Mouse (Mus musculus) ovary, postnatal 10 days (tissue): ENCODE measurements around the gene Smarca5.
A peak's percentile ranks its signal among the peaks of the same experiment; 100 is the strongest.

Experiments
- DNase-seq: peaks from one replicate; pipeline ENCODE4 v3.0.0; 2022; ENCODE audit warnings: low spot score

The Smarca5 gene

DNA sequence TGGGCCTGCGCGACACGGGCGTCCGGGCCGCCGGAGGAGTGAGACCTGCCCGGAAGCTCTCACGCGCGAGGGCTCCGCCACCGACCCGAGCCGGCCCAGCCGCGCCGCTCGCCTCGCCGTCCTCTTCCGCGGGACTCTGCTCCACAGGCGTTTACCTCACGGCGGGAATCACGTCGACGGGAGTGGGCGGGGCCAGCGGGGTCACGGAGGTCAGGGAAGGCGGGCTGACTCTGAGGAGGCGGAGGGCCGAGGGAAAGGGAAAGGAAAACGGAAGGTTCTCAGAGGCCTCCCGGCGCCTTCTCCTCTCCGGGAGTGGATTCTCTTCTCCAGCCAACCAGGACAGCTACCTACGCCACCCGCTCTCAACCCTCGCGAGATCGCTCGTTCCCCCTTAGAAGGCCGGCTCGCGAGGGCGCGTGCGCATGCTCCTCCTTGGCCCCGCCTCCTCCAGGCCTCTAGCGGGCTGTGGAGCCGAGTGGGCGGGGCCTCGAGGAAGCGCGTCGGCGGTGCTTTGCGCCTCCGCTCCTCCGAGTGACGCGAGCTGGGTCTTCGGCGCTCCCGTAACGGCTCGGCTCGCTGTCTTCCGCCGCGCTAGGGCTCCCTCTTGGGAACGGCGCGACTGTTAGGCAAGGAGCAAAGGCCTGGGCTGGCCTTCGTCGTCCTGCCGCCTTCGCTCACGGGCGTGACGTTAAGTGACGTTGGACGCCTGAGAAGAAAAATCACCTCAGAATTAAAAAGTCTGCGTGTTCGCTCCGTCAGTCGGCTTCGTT is at the start of gene Smarca5:
Smarca5 (minus strand) TSS at position 343 of the 770 bp plus-strand sequence.
- DNase-seq: peak; percentile 96

DNA sequence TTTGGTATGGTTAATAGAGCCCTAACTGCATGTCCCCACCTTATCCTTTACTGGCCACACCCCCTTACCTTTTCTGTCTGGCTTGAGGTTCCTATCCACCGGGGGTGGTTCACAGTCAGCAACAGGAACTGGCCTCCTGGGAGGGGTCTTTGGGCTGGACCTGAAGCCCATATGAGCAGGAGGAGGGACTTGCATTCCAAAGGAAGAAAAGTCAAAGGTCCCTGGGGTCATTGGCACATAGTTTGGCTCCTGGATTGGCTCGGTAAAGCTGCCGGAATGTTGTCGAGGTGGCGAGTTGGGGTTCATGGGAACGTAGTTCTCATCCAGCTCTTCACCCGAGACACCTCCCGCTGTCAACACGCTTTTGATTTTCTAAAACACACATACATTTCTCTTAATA is 45.3 kb upstream of the Smarca5 start:
- no peak for DNase-seq

DNA sequence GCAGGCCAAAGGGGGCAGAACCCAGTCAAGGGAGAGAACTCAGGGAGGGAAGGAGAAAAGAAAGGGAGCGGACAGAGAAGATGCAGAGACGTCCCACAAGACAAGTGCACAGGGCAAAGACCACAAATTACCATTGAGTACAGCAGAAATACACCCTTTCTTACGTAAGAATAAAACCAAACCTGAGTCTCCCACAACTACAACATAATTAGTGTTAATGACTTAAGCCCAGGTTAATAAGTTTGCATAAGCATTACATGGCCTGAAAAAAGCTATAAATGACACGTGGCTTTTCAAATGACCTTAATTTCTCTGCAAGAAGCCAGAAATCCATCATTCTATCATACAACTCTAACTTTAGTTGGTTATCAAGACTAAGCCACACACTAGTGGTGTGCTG is 44.0 kb upstream of the Smarca5 start:
- DNase-seq: no peak

DNA sequence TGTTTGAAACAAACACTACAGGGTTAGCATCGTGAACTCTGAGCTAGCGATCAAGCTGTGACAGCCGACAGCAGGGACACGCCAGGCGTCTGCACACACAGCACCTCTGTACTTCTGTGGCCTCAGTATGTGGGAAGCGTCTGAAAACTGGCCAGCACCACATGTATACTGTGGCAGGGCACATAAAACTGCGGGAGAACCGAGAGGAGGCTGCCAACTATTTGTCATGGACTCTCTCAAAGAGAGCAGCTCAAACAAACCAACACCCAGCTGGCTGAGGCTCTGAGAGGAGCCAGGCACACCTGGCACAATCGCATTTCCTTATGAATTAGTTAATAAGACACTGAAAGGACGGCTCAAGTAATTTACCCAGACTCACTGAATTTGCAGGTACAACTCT is 42.0 kb upstream of the Smarca5 start:
- no peak for DNase-seq

DNA sequence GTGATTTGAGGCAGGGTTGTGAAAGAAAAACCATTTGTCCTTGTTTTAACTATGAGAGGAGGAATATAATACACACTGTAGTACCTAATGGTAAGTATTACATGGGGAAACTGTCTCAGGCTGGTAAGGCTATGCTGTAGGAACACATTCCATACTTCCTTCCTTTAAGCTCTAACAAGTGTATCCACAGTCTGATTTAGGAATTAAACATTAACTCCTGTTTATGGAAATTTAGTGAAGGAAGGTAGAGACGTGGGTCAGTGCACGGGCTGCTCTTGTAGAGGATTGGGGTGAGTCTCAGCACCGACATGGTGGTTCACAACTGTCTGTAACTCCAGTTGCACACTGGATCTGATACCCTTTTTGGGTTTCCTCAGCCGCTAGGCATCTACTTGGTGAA is 41.0 kb upstream of the Smarca5 start:
- no peak for DNase-seq

DNA sequence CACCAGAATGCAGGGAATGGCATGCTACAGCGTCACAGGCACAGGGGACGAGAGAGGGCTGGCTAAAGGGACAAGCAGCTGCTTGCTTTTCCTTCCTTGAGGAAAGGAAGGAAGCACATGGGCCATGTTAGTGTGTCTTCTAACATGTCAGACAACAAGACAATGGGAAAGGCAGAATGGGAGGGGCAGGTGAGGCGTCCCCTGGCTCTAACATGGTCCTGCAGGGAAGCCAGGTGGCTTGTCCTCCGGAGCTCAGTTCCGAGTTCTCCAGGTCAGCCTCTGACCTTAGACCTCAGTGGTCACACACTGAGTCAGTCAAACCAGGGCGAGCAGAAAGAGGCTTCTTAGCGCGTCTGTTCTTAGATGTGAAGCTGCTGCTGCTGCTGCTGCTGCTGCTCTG is 37.1 kb upstream of the Smarca5 start:
- DNase-seq: no peak

DNA sequence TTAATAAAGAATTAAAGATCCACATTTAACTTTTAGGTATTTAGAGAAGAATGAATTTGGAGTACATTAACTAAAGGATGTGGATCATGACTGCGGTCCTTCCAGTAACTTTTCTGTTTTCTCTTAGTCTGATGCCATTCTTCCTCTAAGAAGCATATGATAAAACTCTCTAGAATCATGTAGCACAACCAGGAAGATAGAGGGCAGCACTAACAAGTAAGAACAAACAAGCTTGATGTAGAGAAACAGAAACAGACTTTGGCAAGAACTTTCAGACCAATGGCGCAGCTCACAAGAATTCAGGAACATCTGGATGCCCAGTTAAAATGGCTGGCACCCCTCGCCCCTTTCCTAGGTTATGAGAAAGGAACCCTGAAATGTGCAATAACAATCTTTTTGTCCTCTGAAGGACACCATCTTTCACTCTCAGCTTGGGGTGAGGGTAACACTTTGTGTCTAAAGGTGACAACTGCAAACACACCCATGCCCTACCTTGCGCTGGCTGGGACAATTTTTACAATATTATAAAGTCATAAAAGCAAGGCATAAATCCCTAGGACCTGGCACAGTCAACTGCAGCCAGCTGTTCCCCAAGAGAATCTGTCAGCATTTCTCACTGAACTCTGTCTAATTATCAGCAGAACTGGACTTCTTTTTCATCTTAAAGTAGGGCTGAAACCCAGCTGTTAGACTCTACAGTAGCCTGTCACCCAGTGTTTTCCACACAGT is 33.6 kb upstream of the Smarca5 start:
- DNase-seq: no peak

DNA sequence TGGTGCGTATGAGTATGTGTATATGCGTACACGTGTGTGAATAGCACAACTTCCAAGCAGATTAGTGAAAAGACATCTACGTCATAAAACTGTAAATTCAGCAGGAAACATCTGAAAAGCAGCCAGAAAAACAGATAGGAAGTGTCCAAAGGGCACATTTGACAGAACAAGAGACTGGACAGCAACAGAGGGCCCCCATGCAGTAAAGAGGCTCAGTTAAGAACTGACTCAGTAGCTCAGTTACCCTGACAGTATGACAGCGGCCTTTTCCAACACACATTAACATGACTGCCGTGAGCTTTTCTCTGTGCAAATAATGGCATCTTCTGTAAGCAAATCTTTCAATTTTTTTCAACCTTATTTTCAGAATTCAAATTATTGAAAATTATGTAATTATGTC is 29.2 kb upstream of the Smarca5 start:
- no peak for DNase-seq

DNA sequence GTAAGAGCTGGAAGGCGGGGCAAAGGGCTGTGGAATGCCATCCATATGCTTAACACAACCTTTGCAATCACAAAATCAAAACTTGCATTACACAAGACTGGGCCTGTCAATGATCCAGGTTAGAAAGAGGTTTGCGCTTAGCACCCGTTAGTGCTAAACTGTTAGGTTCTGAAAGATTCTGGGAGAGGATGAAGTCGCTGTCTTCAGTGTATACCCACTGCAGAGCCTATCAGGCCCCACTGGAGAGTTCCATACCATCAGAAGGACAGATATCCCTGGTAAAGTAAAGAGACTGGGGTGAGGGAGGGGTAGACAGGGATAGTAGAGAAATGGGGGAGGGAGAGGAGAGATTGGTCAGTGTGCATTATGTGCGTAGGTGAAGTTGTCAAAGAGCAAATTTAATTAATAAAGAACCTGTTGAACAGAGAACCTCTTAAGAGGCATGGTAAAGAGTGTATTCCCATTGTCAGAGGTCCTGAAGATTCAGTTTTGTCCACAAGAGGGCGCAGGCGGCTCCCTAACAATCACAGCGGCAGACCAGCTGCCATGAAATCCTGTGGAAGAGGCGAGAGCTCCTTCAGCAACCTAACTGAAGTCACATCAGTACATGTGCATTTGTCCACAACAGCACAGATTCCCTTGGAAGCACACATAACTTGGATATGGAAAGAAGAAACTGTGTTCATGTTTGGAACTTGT is 13.9 kb upstream of the Smarca5 start:
- peak; percentile 68 for DNase-seq

DNA sequence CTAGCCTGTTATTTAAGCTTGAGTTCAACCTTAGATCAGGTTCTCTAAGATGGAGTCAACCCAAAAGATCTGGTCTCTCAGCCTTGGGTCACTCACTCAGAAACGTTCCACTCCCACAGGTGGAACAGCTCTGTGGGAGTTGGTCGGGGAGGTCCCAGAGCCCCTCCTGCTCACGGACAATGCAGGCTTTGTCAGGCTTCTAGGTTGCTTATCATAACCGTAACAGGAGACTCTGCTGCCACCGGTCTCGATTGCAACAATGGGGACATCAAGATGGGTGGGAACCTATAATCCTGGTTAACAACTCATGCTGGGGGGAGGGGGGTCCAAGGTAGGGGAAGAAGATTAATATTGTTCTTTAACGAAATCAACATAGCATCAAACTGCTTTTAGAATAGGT is 13.1 kb upstream of the Smarca5 start:
- no peak for DNase-seq

DNA sequence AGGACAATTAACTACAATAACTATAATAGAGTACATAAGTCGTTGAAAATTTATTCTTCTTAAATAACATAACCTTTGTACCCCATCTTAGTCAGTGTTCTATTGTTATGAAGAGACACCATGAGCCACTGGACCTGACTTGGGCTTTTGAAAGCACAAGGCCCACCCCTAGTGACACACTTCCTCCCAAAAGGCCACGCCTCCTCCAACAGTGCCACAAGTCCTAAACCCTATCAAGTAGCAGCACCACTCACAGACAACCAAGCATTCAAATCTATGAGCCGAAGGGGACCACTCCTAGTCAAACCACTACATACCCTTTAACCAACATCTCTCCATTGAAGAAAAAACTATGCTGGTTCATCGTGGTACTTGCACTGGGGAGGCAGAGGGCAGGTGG is 9.8 kb upstream of the Smarca5 start:
- no peak for DNase-seq

DNA sequence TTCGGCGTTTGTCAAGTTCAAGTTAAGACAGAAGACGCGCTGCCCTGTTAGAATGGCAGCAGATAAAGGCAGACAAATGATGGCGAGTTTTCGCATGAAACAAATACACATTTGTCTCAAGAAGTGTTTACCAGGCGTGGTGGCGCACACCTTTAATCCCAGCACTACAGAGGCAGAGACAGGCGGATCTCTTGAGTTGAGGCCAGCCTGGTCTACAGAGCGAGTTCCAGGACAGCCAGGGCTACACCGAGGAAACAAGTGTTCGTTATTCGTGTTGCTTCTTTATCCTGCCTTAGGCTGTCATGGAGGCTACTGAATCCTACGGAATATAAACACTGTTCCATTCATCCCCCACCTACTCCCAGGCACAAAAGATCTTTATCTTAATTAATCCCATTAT is 635 bp upstream of the Smarca5 start:
- no peak for DNase-seq

DNA sequence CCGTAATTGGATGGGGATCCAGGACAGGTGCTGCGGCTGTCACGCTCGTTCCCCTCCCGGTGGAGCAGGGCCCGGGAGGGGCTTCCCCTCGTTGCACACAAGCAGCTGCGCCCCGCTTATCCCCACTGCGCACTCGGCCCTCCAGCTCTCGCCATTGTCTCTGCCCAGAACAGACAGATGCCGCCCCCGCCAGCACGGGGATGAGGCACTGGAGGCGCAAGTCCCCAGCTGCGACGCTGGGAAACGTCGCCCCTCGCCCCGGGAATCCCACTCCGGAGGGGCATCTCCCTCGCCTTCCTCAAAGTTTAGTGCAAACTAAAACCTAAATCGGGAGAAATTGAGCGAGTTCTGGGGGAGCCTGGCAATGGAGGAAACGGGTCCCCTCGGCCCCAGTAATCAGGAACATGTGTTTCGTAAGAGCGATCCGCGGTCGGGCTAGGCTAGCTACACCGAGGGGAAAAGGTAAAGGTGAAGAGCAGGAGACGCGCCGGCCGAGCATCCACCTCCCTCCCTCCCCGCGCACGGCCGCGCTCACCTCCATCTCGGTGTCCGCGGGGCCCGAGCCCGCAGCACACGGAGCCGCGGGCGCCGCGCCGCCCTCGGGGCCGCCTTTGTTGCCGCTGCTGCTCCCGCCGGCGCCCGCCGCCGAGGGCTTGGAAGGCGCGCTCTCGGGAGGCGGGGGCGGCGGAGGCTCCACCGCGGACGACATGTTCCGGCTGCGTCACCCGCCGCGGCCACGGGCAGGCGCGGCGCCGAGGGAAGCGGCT is 726 bp downstream of the Smarca5 start:
- DNase-seq: peak; percentile 7

DNA sequence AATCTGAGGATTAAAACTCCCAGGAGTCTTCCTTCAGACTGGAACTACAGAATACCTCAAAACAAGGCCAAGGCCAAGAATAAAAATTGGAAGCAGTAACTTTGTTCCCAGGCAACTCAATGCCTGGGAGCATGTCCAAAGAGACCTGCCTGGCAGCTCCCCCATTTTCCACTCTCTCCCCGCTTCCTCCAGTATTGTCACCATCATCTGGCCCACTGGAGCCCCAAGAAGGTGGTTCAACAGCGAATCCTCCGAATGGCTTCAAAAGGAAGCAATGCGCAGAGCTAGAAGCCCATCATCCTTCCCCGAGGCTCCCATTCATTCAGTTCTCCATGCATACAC is 1.3 kb downstream of the Smarca5 start:
- peak; percentile 7 for DNase-seq

DNA sequence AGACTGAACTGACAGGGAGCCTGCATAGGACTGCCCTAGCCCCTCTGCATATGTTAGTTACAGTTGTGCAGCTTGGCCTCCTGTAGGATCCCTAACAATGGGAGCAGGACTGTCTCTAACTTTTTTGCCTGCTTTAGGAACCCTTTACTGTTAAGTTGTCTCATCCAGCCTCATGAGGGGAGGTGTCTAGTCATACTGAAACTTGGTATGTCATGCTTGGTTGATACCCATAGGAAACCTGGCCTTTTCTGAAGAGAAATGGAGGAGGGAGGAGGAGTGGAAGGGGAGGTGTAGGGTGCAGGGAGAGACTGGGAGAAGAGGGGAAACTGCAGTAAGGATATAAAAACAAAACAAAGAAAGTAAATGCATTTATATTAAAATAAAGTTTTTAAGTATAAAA is 7.0 kb downstream of the Smarca5 start:
- no peak for DNase-seq

DNA sequence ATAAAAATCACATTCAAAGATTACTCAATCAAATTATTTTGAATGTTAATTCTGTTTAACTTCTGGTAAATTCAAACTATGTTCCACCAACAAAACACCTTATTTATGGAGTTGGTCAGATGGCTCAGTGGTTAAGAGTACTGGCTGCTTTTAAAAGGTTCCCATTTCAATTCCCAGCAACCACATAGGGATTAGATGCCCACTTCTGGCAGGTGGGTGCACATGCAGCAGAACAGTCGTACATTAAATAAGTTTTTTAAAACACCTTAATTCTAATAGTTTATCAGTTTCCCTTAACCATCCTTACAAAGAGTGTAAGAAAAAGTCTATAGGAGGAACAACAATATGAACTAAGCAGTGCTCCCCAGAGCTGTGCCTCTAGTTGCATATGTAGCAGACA is 24.8 kb downstream of the Smarca5 start:
- DNase-seq: no peak

DNA sequence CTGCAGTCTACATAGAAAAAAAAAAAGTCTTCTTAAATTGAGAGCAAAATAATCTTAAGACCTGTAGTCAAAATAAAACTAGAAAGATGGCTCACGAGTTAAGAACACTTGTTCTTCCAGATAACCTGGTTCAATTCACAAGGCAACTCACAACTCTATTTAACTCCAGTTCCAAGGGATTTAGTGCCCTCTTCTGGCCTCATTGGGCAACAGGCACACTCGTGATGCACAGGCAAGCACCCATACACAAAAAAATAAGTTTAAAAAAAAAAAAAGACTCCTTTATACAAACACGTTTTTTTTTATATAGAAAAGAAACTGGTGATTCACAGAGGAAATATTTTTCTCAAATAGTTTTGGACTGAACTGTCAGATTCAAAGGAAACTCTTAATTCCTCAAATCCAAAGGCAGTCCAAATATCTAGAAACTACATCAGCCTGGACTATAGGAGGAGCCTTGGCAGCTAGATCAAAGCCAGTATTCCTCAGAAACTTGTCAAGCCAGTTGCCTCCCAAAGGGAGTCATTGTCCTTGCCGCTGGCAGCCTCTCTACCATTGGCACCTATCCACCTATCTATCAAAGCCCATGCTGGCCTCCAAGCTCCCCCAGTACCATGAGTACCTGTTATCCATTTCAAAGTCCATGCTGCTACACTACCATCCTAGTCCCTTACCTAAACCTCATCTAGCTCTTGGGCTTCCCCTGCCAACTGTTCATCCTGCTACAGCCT is 28.5 kb downstream of the Smarca5 start:
- DNase-seq: no peak

DNA sequence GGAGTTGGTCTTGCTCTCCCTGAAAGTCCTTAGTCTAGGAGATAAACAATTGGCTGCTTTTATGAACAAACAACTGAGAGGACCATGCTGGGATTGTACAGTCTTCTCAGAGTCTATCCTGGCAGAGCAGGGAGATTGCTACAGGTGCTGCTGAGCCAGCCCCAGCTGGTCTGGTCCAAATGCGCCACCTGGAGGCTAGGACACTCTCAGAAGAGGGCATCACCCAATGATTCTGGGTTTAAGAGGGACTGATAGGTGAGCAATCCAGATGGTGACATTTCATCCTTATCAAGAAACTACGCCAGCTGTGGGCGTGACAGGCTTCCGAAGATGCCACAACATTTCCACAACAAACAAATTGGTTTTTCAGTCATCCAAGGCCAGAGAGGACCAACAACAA is 51.2 kb downstream of the Smarca5 start:
- peak; percentile 19 for DNase-seq

DNA sequence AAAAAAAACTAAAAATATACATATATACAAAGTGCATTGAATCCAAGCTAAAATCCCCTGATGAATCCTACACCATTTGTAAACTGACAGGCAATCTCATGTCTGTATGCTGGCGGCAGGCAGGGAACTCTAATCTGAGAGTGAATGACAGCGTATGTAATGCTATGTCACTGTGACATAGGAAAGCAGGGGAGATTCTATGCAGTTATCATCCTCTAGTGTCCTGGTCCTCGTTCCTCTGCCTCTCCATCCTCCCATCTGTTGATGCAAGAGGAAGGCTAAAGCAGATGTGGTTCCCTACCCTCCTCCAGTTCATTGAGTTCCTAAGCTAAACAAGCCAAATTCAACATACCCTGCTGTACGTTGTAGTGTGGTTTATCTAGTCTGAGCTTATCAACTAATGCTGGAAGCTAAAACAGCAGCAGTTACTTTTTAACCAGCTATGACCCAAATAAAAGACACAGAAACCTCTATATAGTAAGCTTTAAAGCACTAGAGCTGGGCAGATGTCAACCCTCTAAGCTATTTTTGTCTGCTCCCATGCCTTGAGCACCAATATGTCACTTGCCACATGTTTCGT is 55.5 kb downstream of the Smarca5 start:
- no peak for DNase-seq

DNA sequence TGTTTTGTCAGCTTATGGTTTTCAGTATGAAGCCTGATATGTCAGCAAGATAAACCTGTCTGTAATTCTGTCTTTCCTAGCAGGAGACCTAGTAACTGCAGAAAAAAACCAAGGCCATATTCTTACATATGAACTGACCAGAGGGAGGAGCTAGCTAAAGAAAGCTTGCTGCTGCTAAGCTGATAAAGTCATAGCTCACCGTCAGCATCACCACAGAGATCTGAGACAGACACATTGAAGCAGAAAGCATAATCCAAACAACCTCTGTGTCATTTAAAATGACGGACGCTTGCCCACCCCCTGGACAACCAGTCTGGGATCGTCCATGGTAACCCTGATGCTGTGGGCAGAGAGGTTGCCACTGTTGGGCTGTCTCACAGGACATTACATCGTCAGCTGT is 56.7 kb downstream of the Smarca5 start:
- no peak for DNase-seq

DNA sequence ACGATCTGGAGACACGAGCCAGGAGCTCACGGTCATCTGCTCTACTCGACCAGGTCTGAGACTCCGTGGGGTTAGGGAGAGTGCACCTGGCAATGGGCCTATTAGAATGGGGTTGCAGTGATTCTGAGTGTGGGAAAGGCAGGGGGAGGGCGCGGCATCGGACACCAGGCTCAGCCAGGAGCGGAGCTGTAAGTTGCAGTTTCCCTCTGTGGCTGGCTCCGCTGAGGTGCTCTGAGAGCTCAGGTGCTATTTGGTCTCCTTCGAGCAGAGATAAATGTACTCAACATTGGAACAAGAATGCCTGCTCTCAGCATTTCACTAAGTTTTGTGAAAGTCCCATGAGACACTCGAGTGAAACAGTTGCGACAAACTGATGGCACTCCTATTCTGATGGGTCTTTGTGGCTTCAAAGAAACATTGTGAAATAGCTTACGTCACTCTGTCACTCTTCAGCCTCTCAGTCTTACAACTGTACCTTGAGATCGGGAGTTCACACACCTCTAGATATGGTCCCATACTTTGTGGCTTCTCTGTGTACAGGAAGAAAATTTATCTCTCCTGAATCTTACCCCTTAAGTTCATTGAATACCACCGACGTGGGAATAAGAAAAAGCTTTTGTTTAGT is 69.9 kb downstream of the Smarca5 start:
- no peak for DNase-seq
